Mouse (Mus musculus) bone marrow macrophage, adult 2 months (primary cell): ENCODE results near the gene Cabp1. TPM values are rescaled to one million over a fixed set of nuclear protein-coding genes. Genes with fewer than 3 reads are reported as not detected.
A peak's percentile ranks its signal among the peaks of the same experiment; 100 is the strongest.

ENCODE experiments used
- H3K27ac ChIP-seq: 2 replicates; pipeline ENCODE4 v1.5.1; 2012; ENCODE audit warnings: low read depth, low read length; ENCODE audit not compliant: insufficient read depth
- H3K4me1 ChIP-seq: 2 replicates; pipeline ENCODE4 v1.6.1; 2012; ENCODE audit warnings: low read length; ENCODE audit not compliant: control insufficient read depth, insufficient read depth
- H3K4me3 ChIP-seq: 2 replicates; pipeline ENCODE4 v1.5.1; 2012; ENCODE audit warnings: mild to moderate bottlenecking, low read length, moderate library complexity; ENCODE audit not compliant: insufficient read depth
- CTCF ChIP-seq: IDR thresholded peaks from 2 replicates; pipeline ENCODE4 v1.5.1; 2012; ENCODE audit warnings: low read depth, mild to moderate bottlenecking, low read length, moderate library complexity
- POLR2A ChIP-seq: IDR thresholded peaks from 2 replicates; pipeline ENCODE4 v1.6.1; 2012; ENCODE audit warnings: mild to moderate bottlenecking, low read depth, low read length, borderline replicate concordance
- polyA plus RNA-seq: library from polyadenylated mRNA; stranded (reverse); fragments of >200 nt; gene quantifications from 2 replicates; pipeline ENCODE4 v1.2.4, GENCODE M21; 2012; ENCODE audit not compliant: missing spikeins, insufficient read depth, insufficient read length

Cabp1 gene
- polyA plus RNA-seq, 1 experiment, result not detected

DNA sequence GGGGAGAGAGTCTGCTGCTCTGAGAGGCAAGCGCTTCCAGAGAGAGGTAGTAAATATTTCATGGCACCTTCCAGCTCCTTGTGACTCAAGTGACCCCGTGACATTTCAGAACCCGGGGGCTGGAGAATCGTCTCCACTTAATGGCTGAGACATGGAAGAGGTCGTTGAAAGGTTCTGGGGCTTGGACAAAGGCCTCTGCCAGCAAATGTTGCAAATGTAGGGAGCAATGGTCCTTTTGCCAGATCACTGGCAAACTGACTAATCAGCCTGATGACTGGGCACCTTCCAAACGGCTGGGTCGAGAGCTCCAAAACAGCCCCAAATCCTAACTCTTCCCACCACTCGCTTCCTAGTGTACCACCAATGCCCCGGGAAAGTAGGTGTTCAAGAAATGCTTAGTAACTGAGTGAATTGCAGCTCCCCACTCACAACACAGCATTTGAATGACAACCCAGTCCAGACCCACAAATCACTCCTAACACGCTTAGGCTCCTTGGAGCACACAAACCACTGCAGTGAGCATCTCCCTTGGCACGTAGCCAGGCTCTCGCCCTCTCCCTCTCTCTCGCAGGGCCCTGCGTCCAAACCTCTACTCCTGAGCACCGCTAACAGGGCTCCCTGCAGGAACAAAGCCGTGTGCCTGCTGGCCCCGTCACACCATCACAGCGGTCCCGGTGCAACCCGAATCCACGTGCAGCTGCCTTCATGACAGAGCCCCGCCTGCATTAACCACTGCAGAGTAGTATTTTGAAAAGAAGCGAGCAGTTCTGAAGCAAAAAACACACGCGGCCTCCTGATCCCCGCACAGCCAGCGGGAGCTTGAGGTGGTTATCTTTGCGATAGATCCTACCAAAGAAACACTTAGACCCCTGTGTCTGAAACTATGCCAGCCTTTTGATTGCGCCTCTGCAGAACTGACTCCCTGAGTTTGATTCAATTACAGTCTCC lies 2.0 kb downstream of the Cabp1 start:
- TF ChIP-seq CTCF (no peak), POLR2A (no peak)
- no peak overlapping the region for H3K4me3 ChIP-seq
- H3K27ac ChIP-seq, result no peak overlapping the region
- H3K4me1 ChIP-seq, result peaks cover 4% of the 10 kb centered on the region; the same call in 1 of the 2 replicates

- no peak overlapping the region for H3K4me3 ChIP-seq
- TF ChIP-seq CTCF (no peak), POLR2A (no peak)
- peaks cover 4% of the 10 kb centered on the region; the same call in 1 of the 2 replicates for H3K4me1 ChIP-seq
- H3K27ac ChIP-seq, result no peak overlapping the region
Observed at GRCm38 (mm10) chr5:115190081-115190480, 4.1 kb downstream of the Cabp1 start.

DNA sequence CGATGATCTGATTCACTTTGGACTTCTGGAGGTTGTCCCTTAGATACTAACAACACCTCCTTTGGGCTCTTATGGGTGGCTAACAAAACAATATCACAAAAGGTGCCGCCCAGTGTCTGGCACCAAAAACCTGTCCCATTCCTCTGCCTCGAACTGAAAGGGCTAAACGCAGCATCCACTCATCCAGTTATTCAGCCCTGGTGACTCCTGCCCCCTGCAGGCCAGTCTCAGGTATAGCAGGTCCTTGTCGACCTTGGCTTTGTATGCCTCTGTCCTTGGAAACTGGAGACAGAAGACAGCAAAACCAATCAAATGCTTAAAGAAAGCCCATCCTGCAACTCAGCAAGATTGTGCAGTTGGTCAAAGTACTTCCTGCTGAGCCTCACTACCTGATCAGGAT lies 5.4 kb downstream of the Cabp1 start:
- TF ChIP-seq CTCF (peak; percentile 56; the same call in 1 of the 2 replicates), POLR2A (no peak)
- no peak overlapping the region for H3K4me3 ChIP-seq
- H3K4me1 ChIP-seq, result peaks cover 4% of the 10 kb centered on the region; the same call in 1 of the 2 replicates
- no peak overlapping the region for H3K27ac ChIP-seq

DNA sequence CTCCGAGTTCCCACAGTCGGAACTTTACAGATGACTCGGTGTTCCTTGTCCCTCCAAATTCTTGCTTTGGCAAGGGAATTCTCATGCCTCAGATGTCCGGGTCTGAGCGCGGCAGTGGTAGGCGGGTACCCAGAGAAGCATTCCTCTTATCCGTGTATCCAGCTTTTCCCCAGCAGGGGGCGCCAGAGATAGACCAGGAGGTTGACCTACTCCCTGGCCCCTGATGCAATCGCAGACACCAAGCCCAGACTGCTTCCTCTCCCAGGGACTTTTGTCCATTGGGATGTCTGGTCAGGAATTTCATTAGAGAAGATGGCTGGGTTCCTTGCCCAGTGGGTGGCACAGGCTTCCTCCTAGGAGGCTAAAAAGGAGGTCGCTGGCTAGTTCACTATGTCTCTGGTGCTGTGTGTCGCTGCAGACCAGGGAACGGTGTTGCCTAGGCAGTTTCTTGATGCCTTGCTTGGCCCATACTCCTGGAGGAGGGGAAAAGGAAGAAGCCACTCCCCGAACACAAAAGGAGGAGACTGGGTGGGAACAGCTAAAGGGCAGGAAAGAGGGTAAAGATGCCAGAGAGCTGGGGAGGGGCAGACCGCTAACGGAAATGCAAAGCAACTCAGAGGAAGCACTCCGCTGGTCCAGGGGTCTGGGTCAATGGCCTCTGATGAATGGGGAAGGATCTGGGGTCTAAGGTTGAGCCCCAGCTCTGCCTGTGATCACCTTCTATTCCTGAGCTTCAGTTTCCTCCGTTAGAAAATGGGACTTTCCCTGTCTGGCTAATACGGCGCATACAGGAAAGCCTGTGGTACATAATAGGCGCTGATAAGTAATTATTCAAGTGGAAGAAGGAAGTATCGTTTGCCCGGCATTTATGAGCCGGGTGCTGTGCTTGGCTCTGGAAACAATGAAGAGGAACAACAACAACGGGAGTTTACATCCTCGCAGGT lies 6.7 kb downstream of the Cabp1 start:
- Histone ChIP-seq H3K4me3 (no peak overlapping the region), H3K4me1 (peaks cover 4% of the 10 kb centered on the region; the same call in 1 of the 2 replicates), H3K27ac (no peak overlapping the region)
- TF ChIP-seq CTCF (peak; percentile 78), POLR2A (no peak)

DNA sequence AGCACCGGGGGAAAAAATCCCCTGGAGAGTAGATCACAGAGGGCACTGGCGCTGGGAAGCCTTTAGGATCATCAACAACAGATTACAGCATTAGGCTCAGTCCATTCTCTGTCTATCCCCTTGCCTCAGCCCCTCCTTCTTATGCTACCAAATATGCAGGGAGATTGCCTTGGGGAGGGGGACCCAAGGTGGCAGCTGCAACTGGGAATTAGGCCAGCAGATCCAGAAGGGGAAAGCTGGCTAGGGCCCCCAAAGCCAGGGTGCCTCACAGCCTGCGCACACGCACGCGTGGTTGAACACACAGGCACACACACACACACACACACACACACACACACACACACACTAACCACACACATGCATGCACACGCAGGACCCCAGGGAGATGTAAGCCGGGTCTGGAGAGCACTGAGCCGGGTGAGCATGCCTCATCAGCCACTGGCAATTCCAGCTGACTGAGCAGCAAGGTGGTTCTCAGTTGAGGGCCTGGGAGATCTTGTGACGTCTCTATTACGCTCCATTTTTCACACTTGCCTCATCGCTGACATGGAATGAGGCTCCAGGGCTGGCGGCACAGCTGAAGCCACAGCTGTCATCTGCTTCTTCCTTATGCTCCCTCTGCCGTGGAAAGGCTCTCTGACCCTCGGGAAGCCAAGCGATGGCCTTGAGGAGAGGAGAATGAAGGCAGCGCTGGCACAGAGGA lies 7.7 kb downstream of the Cabp1 start:
- peaks cover 4% of the 10 kb centered on the region; the same call in 1 of the 2 replicates for H3K4me1 ChIP-seq
- TF ChIP-seq CTCF (no peak), POLR2A (no peak)
- H3K27ac ChIP-seq, result no peak overlapping the region
- no peak overlapping the region for H3K4me3 ChIP-seq

- no peak for TF ChIP-seq POLR2A
- H3K4me3 ChIP-seq, result no peak overlapping the region
- no peak overlapping the region for H3K27ac ChIP-seq
- H3K4me1 ChIP-seq, result peaks cover 4% of the 10 kb centered on the region; the same call in 1 of the 2 replicates
Observed at GRCm38 (mm10) chr5:115184726-115185125, 9.5 kb downstream of the Cabp1 start.

- TF ChIP-seq CTCF (no peak), POLR2A (no peak)
- Histone ChIP-seq H3K27ac (no peak overlapping the region), H3K4me1 (peaks cover 4% of the 10 kb centered on the region; the same call in 1 of the 2 replicates), H3K4me3 (no peak overlapping the region)
Observed at GRCm38 (mm10) chr5:115183482-115183881, 10.7 kb downstream of the Cabp1 start.

DNA sequence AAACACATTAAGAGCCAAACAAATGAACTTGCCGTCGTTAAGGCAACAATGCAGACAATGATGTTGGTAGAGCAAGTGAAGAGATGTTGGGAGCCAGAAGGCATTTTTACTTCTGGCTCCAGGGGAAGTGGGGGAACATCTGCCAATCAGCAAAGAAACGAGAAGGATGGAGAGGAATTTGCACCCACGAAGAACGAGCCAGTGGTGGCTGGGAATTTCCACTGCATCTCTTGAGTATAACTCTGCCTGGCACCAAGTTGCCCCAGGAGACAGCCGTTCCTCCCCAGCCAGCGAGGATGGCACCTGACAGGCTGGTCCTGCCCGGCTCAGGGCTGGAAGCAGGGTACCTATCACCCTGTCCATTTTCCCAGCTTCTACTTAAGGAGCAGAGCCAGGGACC lies 11.3 kb downstream of the Cabp1 start:
- Histone ChIP-seq H3K27ac (no peak overlapping the region), H3K4me3 (no peak overlapping the region), H3K4me1 (peaks cover 4% of the 10 kb centered on the region; the same call in 1 of the 2 replicates)
- TF ChIP-seq POLR2A, result no peak
- no peak for TF ChIP-seq CTCF
